Mouse (Mus musculus): Measurements from ENCODE around the gene Hist2h3c1.

- TF ChIP-seq CTCF (IDR thresholded peaks at IDR 0.05; ENCODE audit: borderline replicate concordance, control insufficient read depth, extremely low read depth, insufficient read depth, low read length, poor library complexity) (no peak), POLR2A (IDR thresholded peaks at IDR 0.05; ENCODE audit: control insufficient read depth, extremely low read depth, insufficient read depth, low read length, poor library complexity) (no peak)
Measured at GRCm38 (mm10) chr3:96250890-96251289, 4.4 kb downstream of the Hist2h3c1 start.

Data from thymus, adult 2 months (tissue).